8 mouse cellular contexts compared by ENCODE assay signal in the genomic region with DNA sequence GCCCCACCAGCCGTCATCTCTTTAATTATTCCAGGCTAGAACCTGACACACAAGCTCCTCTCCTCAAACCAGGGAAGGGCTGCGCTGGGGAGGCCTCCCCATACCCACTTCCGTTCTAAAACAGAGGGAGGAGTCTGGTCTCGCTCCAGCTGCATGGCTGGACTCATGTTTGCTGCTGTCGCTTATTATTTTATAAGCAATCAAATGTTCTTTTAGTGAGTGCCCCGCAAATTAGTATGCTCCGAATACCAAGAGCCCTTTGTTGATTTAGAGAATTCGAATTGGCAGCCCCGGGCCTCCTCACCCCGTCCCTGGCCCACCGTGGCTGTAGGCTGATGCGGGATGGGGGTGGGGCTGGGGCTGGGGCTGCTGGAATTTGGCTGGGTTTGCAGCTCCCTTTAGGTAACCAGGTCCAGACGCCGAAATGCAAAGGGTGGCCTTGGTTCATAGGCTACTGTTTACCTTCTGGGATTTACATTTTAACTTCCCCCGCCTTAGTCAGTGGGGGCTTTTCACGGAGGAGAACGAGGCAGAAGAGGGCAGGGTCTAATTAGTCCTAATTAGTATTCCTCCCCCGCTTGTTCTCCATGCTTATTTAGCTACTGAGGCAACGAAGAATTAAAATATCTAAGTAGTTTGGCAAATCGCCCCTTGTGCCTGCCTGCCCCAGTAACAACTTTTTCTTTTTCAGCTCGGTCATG. TPM values are rescaled to one million over a fixed set of nuclear protein-coding genes. Genes with fewer than 3 reads are reported as not detected.
DNase-seq lines count a peak whose midpoint lies in the region; ATAC-seq and TF ChIP-seq lines count a peak whose summit lies in the region.

No protein-coding gene starts in this region.

- no peaks in the 10 kb centered on the region for H3K9me3 ChIP-seq in kidney, embryonic 16.5 days (ENCODE audit: low read length)
- H3K9me3 ChIP-seq in heart, embryonic 13.5 days, result no peaks in the 10 kb centered on the region
- H3K9me3 ChIP-seq in limb, embryonic 12.5 days, result no peaks in the 10 kb centered on the region
- H3K9me3 ChIP-seq in midbrain, embryonic 16.5 days (replicated peaks; ENCODE audit: control insufficient read depth, low read length, poor library complexity, severe bottlenecking), result no peaks in the 10 kb centered on the region

- H3K4me3 ChIP-seq in kidney, embryonic 16.5 days (ENCODE audit: low read length), result peak overlapping the region; percentile 33
- peak overlapping the region; percentile 45 for H3K4me3 ChIP-seq in heart, embryonic 13.5 days
- H3K4me3 ChIP-seq in limb, embryonic 12.5 days (replicated peaks), result peak overlapping the region; percentile 30
- no peak overlapping the region for H3K4me3 ChIP-seq in midbrain, embryonic 16.5 days (ENCODE audit: low read depth, low read length)

- H3K4me2 ChIP-seq in kidney, embryonic 16.5 days (replicated peaks; ENCODE audit: low read depth, low read length), result peak overlapping the region; percentile 68
- peak overlapping the region; percentile 69 for H3K4me2 ChIP-seq in heart, embryonic 13.5 days
- peak overlapping the region; percentile 65 for H3K4me2 ChIP-seq in limb, embryonic 12.5 days
- H3K4me2 ChIP-seq in midbrain, embryonic 16.5 days (ENCODE audit: low read length), result peak overlapping the region; percentile 45

- 6% methylated on average over 21 of the region's 21 CpGs for WGBS in kidney, embryonic 16.5 days
- WGBS in heart, embryonic 13.5 days, result 8% methylated on average over 21 of the region's 21 CpGs
- 1% methylated on average over 21 of the region's 21 CpGs for WGBS in limb, embryonic 12.5 days
- WGBS in midbrain, embryonic 16.5 days, result 5% methylated on average over 21 of the region's 21 CpGs

- no peak for TF ChIP-seq POLR2A in brain, embryonic 14.5 days (IDR thresholded peaks at IDR 0.05; ENCODE audit: borderline replicate concordance, extremely low read depth, insufficient read depth, insufficient read length, poor library complexity, severe bottlenecking)

- peak overlapping the region; percentile 88 for H3K27ac ChIP-seq in kidney, embryonic 16.5 days (ENCODE audit: low read length)
- H3K27ac ChIP-seq in heart, embryonic 13.5 days (replicated peaks), result peak overlapping the region; percentile 70
- peak overlapping the region; percentile 94 for H3K27ac ChIP-seq in limb, embryonic 12.5 days
- H3K27ac ChIP-seq in midbrain, embryonic 16.5 days (ENCODE audit: low read length), result 0 out of 2 replicates have a peak overlapping the region, but pooled peaks have one; percentile 1

- H3K9ac ChIP-seq in kidney, embryonic 16.5 days (replicated peaks; ENCODE audit: low read length), result peak overlapping the region; percentile 60
- H3K9ac ChIP-seq in heart, embryonic 13.5 days, result peak overlapping the region; percentile 70
- H3K9ac ChIP-seq in limb, embryonic 12.5 days (replicated peaks), result peak overlapping the region; percentile 37; the same call in 1 of the 2 replicates
- no peak overlapping the region for H3K9ac ChIP-seq in midbrain, embryonic 16.5 days (ENCODE audit: low read depth, low read length)

- 0 out of 2 replicates have a peak, but pooled peaks have one; percentile 19 for ATAC-seq in kidney, embryonic 16.5 days (ENCODE audit: low FRiP score, low TSS enrichment)
- ATAC-seq in heart, embryonic 13.5 days (ENCODE audit: extremely low read depth, insufficient number of reproducible peaks, low FRiP score, low TSS enrichment), result no peak
- peak; percentile 60; the same call in 1 of the 2 replicates for ATAC-seq in limb, embryonic 12.5 days (ENCODE audit: insufficient number of reproducible peaks, insufficient read depth, low FRiP score, low TSS enrichment, low read depth)
- ATAC-seq in midbrain, embryonic 16.5 days, result peak; percentile 40; the same call in 1 of the 2 replicates
- no peak for ATAC-seq in frontal cortex, adult (ENCODE audit: low TSS enrichment)

- no peak for TF ChIP-seq CTCF in brain, embryonic 14.5 days (IDR thresholded peaks at IDR 0.05; ENCODE audit: borderline replicate concordance, extremely low read depth, insufficient read depth, insufficient read length)

- H3K4me1 ChIP-seq in kidney, embryonic 16.5 days (ENCODE audit: insufficient read depth, low read length), result peaks cover 44% of the 10 kb centered on the region
- H3K4me1 ChIP-seq in heart, embryonic 13.5 days, result peaks cover 60% of the 10 kb centered on the region
- H3K4me1 ChIP-seq in limb, embryonic 12.5 days (replicated peaks), result peaks cover 58% of the 10 kb centered on the region
- H3K4me1 ChIP-seq in midbrain, embryonic 16.5 days (ENCODE audit: control insufficient read depth, insufficient read depth, low read length), result peaks cover 17% of the 10 kb centered on the region

- H3K36me3 ChIP-seq in kidney, embryonic 16.5 days (ENCODE audit: insufficient read depth, low read length), result no peaks in the 10 kb centered on the region
- H3K36me3 ChIP-seq in heart, embryonic 13.5 days, result no peaks in the 10 kb centered on the region
- H3K36me3 ChIP-seq in limb, embryonic 12.5 days, result no peaks in the 10 kb centered on the region
- H3K36me3 ChIP-seq in midbrain, embryonic 16.5 days (ENCODE audit: control insufficient read depth, insufficient read depth, low read length), result no peaks in the 10 kb centered on the region

- 0 out of 2 replicates have a peak, but pooled peaks cover 1% of the 10 kb centered on the region for H3K27me3 ChIP-seq in kidney, embryonic 16.5 days (ENCODE audit: insufficient read depth, low read length)
- peaks cover 7% of the 10 kb centered on the region; the same call in 1 of the 2 replicates for H3K27me3 ChIP-seq in heart, embryonic 13.5 days (replicated peaks)
- no peaks in the 10 kb centered on the region for H3K27me3 ChIP-seq in limb, embryonic 12.5 days
- H3K27me3 ChIP-seq in midbrain, embryonic 16.5 days (ENCODE audit: control insufficient read depth, insufficient read depth, low read depth, low read length), result peaks cover 31% of the 10 kb centered on the region

- no peak for DNase-seq in kidney, postnatal 14 days
- DNase-seq in brain, embryonic 14.5 days (ENCODE audit: low read depth), result peak; percentile 94
- no peak for DNase-seq in adipocyte (ENCODE audit: low spot score)

RNA-seq across cellular contexts. Expression of gene Itgb5, which starts 3.4 kb away (rescaled TPM):
- 14.1 and 16.8 TPM in 2 replicates for polyA plus RNA-seq in kidney, embryonic 16.5 days (2015; fragmentation: Nextera tagmentation; extraction: Ambion mirVana)
- polyA plus RNA-seq in brain, embryonic 14.5 days (2012; rRNA removed), result 22.4 and 36.7 TPM in 2 replicates
- polyA plus RNA-seq in heart, embryonic 13.5 days (2015; fragmentation: Nextera tagmentation; extraction: Ambion mirVana), result 37.6 and 49.0 TPM in 2 replicates
- 77.9 and 86.0 TPM in 2 replicates for polyA plus RNA-seq in limb, embryonic 12.5 days (2016; fragmentation: Nextera tagmentation; extraction: Ambion mirVana)
- polyA plus RNA-seq in midbrain, embryonic 16.5 days (2015; fragmentation: Nextera tagmentation; extraction: Ambion mirVana), result 13.5 and 15.1 TPM in 2 replicates

RNA-seq across cellular contexts. Expression of gene Muc13, which starts 39.0 kb away (rescaled TPM):
- 0.06 TPM in 1 of 2 replicates, not detected in the other for polyA plus RNA-seq in kidney, embryonic 16.5 days (2015; fragmentation: Nextera tagmentation; extraction: Ambion mirVana)
- 0.08 and 0.19 TPM in 2 replicates for polyA plus RNA-seq in brain, embryonic 14.5 days (2012; rRNA removed)
- polyA plus RNA-seq in heart, embryonic 13.5 days (2015; fragmentation: Nextera tagmentation; extraction: Ambion mirVana), result 0.09 and 0.13 TPM in 2 replicates
- 0.11 and 0.18 TPM in 2 replicates for polyA plus RNA-seq in limb, embryonic 12.5 days (2016; fragmentation: Nextera tagmentation; extraction: Ambion mirVana)
- not detected in 2 replicates for polyA plus RNA-seq in midbrain, embryonic 16.5 days (2015; fragmentation: Nextera tagmentation; extraction: Ambion mirVana)

Comparison
In these comparisons a context has a peak if more than half of its experiments do, and no peak if none do; other contexts are left out.
1. ATAC-seq: peak in kidney, embryonic 16.5 days (single experiment), limb, embryonic 12.5 days (single experiment) and midbrain, embryonic 16.5 days (single experiment); none in heart, embryonic 13.5 days (single experiment) and frontal cortex, adult (single experiment).
2. H3K27ac ChIP-seq: peak in every context shown above with its lines; median percentile 94 in limb, embryonic 12.5 days; 88 in kidney, embryonic 16.5 days; 70 in heart, embryonic 13.5 days; 1 in midbrain, embryonic 16.5 days.
3. Peak in every context shown above with its lines, with median percentiles within 50 percentile points of each other: H3K4me2 ChIP-seq.